Mouse (Mus musculus) brain, embryonic 18.5 days (tissue): ENCODE results near the gene Ntn1.

ENCODE experiments used
- DNase-seq: peaks from one replicate; pipeline ENCODE4 v3.0.0-alpha.2; 2012; ENCODE audit warnings: low read depth, low spot score

Ntn1 gene

DNA sequence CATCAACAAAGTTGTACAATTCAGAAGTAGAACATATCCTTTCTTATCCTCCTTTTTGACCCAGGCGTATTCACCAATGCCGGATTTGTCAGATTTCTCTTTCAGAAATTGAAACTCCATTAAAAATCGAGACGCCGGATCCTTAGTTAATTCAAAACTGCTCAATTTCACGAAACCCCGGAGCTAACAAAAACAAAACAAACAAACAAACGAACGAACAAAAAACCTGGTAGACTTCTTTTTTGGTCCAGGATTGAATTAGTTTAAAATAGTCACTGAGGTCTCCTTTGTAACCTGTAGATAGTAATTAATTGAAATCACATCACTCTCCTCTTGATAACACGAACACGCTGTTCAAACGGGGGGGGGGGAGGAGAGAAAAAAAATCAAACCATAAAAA, 16.5 kb downstream of the Ntn1 start:
- no peak for DNase-seq

DNA sequence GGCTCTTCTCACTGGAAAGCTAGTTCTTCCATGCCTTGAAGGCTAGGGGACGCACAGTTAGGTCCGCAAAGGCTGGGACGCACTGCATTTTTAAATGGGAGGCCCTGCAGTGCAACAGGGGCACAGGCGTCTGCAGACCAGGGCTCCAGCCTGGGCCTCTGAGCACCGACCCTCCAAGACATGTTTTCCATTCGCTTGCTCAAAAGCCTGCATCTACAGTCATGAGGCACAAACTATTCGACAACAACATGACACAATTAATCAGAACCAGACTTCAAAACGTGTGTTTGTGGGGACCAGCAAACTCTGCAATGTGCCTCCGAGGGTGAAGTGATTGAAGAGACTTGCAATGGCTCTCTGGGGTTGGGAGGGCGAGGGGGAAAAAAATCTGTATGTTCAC, 17.1 kb downstream of the Ntn1 start:
- DNase-seq, result no peak

DNA sequence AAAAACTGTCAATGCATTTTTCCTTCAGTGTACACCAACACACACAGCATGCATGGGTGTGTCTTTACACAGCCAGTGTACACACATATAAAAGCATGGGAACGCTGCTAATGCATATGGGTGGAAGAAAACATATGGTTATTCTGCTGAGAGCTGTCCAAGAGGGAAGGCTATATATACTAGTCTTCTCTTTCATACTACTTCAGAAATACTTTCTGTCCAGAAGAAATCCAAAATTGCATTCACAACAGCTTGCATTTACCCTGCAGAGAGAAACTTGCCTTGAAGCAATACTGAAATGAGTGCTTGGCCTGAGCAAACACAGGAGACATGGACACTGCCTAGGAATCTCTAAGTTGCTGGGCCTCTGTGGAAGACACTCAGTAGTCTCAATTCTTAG, 18.8 kb downstream of the Ntn1 start:
- DNase-seq, result no peak

DNA sequence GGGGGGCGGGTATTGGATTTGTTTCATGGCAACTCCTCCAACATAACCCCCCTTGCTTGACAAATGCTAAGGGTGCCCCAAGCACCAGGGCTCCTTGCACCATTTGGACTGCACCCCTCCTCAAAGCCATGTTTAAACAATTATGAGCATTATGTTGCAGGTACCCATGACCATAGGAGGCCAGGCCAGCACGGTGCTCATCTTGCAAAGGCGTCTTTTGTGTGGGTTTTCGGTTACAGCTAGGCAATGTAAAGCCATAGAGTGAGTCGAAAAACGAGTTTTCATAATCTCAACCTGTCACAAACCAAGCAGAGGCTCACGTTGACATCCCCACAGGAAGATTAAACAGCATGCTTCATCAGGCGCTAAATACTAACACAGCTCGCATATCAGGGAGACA, 19.3 kb downstream of the Ntn1 start:
- no peak for DNase-seq

DNA sequence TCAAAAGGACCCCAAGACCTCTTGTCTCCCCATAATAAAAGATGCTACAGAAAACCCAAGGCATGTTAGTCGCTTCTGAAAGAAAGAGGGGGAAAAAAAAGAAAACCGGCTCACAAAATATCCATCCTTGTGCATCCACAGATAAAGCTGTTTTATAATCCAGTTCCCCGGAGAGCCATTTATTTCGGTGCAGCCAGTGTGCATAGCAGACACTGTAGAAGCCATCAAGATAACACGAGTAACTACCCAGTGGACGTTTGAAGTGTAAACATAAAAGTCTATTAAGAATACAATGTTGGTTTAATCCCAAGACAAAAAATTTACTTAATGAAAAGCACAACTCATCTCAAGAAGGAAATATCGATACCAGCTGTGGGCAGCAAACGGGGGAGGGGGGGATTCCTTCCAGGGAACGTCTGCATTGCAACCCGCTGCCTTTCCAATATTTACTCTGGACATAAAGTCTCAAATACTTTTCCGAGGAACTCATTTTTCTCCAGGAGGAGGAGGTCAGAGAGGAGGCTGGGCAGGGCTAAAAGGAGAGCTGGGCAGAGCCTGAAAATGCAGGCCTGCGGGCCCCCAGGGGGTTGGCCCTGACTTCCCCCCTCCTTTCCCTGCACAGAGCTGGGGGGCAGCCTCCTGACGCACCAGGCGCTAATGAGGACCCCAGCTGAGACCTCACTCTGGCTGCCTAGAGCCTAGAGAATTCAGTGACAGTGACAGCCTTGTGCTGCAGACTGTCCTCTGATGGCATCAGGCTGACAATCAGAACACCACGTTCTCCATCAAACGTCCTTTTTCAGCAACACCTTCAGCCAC, 21.5 kb downstream of the Ntn1 start:
- no peak for DNase-seq

DNA sequence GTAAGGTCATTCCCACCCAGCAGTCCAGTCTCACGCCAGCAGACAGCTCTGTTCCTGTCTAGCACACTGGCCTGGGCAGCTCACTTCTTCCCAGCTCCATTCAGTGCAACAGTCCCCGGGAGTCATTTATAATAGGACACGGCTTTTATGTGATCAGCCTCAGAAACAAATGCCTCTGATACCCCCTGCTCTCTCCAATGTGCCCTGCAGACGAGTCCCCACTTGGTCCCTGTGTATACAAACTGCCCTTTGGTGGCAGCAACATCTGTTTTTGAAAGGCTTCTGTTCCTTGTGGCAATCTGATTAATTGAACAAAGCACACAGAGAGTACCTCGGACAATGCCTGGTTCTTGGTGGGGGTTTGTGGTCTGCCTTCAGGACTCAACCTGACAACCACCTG, 22.2 kb downstream of the Ntn1 start:
- DNase-seq, result no peak

DNA sequence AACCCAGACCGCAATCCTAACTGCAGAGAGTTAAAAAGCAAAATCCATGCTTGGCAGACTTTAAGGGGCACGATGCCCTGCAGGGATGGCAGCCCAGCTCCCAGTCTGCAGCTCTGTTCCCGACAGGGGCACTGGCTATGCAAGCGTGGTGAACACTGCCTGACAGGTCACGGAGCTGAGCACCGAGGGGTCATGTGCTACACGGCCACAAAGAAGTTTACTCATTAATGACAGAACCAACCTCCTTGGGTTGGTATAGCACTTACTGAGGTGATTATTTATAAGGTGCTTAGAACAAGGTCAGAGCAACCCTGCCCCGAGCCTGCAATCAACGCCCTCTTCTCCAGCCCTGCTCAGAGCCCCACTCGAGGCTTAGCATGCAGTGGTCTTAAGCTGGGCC, 27.5 kb downstream of the Ntn1 start:
- no peak for DNase-seq

DNA sequence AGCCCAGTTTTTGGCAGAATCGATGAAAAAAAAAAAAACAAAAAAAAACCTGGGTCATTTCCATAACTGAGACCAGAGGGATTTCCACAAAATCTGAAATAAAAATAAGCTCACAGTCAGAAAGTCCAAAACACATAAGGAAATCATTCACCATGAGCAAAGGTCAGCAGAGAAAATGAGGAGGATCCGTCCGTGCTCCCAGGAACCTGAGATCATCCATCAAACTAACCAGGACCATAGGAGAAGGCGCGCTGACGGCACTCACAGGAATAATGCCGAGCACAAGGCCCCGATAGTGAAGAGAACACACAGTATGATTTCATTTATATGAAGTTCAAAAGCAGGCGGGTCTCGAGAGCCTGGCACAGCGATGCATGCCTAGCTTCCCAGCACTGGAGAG, 29.0 kb downstream of the Ntn1 start:
- no peak for DNase-seq

DNA sequence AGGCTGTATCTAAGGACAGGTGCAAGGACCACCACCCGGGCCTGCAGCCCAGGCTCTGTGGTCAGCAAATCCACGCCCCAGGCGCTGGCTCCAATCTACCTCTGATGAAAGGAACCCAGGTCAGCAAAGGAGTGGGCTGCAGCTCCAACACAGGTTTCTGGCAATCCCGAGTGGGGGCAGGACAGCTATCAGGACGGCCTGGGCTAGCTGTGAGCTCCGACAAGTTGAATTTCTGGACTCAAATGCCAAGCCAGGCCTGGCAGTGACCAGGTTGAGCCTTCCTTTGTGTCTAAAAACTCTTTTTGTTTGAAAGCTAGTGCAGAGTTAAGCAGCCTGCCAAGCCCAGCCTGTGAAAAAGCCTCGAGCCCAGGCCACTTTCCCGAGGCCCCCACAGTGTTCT, 43.7 kb downstream of the Ntn1 start:
- DNase-seq, result no peak

DNA sequence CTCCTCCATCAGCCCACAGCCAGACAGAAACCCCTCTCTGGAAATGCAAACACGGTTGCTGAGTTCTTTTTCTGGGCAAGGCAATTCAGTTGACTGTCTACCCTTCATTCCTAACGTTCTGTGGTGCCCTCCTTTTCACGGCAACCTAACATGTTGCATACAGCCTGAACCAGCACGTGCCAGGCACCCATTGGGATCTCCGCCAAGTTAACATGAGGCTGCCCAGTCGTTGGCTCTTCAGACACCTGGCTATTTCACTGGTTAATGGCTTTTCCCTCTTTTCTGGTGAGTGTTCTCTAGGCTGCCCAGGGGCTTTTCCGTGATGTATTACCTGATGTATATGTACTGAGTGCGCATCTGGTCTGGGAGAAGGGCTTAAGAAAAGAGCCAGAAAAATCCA, 45.1 kb downstream of the Ntn1 start:
- no peak for DNase-seq

DNA sequence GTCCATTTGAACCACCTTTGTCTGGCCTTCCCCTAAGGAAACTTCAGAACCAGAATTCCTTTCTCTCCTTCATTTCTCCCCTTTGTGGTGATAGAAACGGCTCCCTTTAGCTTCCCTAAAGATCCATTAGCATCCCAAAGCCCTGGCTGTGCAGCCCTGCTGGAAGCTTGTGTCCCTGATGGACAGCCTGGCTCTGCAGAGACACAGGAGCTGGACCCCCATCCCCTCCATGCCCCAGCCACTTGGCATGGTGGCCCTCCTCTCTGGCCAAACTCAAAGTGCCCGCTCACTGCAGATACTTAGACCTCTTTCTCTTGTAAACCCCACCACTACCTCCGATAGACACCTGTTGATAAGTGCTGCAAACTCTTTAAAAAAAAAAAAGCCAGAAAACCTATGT, 45.8 kb downstream of the Ntn1 start:
- no peak for DNase-seq

DNA sequence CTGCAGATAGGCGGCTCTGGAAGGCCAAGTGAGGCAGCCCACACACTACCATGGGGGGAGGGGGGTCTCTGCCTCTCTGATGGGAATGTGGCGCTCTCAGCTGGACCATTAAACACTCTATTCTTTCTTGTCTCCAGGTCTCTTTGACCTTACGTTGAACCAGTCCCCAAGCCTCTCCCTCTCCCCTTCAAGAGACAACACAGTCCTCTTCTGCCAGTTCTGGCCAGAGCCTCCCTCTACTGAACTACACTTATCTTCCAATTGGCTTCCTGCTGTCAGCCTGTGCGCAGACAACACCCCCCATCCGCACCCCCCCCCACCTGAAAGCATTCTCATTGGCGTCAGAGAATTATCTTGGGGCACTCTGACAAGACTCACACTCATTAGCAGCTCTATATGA, 48.4 kb downstream of the Ntn1 start:
- no peak for DNase-seq

DNA sequence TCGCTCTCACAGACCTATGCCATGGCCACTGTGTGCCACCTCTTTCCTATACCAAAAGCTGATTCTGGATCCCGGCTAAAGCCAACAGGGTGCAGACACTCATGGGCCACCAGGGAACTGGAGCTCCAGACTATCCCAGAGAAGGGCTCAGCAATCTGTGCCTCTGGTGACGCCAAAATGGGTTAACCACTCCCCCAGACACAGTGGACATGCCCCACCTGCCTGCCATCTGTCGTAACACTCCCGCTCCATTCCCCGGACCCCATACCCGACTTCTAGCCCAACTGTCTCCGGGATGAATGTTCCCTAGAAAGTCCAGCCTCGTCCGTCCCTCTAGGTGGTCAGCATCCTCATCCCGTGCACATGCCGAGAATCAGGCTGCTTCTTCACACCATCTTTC, 51.8 kb downstream of the Ntn1 start:
- DNase-seq, result no peak

DNA sequence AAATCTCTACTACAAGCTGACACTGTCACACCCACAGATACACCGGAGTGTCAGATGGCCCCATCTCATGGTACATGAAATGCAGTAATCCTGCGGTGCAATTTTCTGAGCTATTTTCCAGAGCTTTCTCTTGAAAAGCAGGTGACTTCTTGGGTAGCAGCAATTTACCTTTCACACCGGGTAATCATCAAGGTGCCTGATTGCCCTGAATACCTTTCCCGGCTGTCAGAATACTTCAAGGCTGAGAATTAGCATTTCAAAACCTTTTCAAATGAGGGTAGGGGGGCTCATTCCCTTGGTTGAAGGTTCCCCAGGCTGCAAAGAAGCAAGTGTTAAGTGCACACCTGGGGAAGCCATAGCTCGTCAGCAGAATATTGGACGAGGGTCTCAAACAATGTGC, 52.5 kb downstream of the Ntn1 start:
- DNase-seq, result no peak

DNA sequence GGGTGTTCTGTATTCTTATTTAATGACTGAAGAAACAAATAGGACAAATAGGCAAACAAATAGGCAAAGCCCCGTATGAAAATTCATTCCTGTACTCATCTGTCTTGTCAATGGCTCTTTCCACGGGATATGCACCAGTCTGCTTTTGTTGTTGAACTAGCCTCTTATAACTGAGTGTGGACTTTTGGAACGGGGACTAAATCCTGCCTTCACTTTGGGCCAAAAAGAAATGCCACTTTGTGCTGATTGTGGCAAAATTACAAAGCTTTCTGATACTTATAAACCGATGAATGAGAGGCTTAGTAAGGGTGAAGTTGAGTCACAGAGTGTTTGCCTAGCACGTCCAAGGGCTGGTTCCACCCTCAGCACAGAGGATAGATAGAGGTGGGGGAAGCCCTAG, 53.1 kb downstream of the Ntn1 start:
- DNase-seq, result no peak

DNA sequence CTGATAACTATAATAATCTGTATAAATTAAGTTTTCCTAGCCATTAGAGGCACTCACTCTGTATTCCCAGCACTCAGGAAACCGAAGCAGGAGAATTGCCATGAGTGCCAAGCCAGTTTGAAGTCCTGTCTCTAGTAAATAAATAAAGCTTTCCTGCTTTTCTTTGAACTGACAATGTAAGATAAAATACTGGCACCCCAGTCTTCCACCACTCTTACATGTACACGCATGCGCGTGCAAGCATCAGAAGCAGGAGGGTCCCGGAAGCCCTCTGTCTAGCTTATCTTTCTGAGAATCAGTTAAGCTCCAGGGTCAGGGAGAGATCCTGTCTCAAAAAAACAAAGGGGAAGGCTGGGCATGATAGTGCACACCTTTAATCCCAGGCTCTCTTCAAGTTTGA, 54.5 kb downstream of the Ntn1 start:
- DNase-seq, result no peak

DNA sequence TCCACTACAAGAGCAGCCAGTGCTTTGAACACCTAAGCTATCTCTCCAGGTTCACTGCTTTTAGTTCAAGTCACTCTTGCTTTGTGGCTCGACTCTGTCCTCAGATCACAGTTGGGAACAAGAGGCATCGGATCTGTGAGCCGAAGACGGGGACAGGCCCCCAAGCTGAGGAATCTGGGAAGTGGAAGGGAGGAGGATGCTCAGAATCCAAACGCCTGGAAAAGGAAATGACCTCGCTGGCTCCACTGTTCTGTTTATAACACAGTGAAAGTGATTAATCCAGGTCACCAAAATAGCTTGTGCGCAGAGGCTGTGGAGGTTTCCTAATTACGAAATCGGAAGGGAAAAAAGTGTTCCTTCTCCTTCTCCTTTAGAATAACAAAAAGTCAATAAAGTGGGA, 56.4 kb downstream of the Ntn1 start:
- DNase-seq, result no peak

DNA sequence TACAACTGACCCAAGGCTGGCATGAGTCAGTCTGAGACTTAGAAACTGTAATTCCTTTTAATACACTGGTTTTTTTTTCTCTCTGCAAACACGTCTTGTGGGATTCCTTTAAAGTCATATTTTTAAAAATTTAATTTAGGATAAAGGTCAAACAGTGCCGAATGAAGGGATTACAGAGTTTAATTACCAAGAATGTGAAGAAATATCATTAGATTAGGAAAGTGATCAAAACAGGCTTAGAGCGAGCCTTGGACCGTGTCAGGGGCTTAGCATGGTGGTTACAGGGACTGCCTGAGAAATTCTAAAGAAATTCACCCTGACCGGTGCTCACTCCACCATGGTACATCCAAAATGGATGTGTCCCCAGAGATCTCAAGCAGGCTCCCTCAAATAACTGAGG, 57.9 kb downstream of the Ntn1 start:
- DNase-seq, result no peak

DNA sequence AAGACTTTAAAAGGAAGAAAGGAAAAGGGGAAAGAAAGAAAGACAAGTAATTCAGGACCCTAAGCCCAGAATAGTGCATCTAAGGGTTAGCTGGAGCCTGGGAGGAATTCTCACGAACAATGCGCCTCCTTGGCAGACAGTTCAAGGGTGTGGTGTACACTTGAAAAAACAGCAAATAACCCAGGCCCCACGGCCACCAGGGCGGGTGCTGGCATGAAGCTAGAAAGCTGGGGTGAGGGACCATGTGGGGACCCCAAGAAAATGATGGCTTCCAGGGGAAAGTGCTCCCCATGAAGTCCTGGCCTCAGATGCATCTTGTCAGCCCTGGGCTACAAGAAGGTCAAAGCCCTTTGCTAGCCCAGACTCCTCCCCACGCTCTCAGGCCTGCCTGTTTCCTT, 58.6 kb downstream of the Ntn1 start:
- DNase-seq, result no peak

DNA sequence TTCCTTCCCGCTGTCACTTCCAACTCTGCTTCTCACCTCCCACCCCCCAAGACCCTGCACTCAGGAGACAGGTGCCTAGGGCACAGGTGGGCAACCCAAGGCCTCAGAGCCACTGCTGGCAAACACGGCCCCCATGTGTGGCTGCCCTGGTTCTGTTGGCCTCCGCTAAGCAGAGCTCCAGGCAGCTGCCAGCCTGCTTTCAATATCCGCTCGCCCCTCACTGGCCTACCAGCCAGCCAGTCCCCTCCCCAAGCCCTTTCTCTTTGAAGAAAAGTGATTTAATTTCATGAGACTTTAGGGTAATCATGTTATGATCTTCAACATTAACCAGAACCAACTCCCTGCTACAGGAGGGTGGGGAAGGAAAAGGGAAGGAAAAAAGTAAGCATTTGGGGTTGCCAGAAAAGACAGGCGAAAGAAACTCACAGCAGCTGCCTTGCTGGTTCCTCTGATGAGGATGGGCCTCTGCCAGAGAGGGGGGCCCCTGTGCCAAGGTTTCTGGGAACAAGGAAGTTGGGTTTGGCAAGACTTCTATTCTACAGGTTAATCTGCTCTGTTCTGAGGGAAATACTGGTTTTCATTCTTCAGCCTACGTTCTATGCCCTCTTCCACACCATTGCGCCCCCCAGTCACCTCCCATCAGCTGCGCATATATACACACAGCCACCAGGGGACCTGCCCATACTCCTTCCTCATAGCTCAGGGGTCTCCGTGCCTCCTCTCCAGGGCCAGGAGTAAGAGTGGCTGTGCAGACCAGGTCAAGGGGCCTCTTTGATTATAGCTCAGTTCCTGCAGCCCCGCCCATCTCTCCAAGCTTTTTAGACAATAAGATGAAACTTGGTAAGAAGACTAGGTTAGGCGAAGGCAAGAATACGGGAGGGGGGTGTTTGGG, 59.3 kb downstream of the Ntn1 start:
- DNase-seq, result no peak

DNA sequence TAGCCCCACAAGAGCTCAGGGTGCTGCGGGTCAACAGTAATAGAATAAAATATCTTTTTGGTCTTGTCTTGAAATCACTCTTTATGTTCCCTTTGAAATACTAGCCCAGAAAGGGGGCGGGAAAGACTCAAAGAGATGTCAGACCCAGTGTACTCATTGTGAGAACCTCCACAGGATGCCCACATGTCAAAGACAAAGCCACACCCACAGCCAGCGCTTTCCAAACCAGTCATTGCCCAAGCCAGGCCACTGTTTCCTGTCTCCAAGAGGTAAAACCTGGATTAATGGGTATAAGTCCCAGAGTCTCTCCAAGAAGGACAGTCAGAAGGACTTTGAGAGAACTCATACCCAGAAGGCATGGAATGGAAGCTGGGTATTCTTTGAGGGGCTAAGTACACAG, 60.3 kb downstream of the Ntn1 start:
- DNase-seq, result no peak

DNA sequence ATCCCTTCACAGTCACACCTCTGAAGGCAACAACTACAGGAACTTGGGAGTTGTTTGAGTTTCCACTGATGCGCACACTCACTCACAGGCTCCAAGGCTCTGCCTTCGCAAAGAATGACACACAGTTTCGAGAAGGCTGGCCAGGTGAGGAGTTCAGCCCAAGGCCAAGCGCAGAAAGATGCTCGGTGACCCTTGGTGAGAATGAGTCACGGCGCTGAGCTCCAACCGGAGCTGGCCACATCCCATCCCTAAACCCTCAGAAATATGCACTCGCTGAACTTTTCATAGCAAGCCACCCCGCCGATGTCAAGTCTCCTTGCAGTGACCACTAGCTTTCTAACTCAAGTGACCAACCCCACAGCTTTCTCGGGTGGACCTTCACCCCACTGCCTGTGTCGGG, 60.8 kb downstream of the Ntn1 start:
- DNase-seq, result no peak

DNA sequence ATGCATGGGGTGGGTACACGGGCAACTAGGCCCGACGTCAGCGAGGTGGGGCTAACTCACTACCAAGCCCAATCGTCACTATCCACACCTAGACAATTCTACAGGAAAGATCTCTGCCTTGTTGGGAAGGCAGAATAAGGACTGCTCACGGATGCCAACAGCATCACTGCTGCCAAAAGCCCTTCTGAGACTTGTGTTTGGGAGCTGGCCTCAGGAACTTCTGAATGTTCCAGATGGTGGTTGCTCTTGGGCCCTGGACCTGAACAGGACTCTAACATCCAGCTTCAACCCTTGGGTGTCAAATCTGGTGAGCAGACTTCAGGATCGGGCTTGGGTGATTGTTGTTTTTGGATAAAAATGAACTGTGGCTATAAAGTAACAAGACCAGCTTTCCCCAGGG, 61.3 kb downstream of the Ntn1 start:
- no peak for DNase-seq
